26 mouse cellular contexts compared by ENCODE assay signal in genomic region chr11:22196776-22197175, GRCm38 (mm10).
DNase-seq lines count a peak whose midpoint lies in the region; ATAC-seq and TF ChIP-seq lines count a peak whose summit lies in the region.
"Had no signal": no experiment of that assay in that cellular context is flagged by ENCODE, and none has a peak within 500 bp of the region (broad histone marks: within the 10 kb centered on the region; RNA-seq: fewer than 3 reads in every experiment).

No protein-coding gene starts in this region.

- 0 out of 2 replicates have a peak, but pooled peaks cover 9% of the 10 kb centered on the region for H3K4me1 ChIP-seq in heart, postnatal 0 days (ENCODE audit: control insufficient read depth, insufficient read depth)
- H3K4me1 ChIP-seq in kidney, postnatal 0 days (replicated peaks; ENCODE audit: insufficient read depth, low read length) = peaks cover 5% of the 10 kb centered on the region; the same call in 1 of the 2 replicates
- H3K4me1 ChIP-seq in midbrain, embryonic 10.5 days = peaks cover 25% of the 10 kb centered on the region
- H3K4me1 ChIP-seq: neural tube, embryonic 12.5 days had no signal

- no peaks in the 10 kb centered on the region for H3K27me3 ChIP-seq in heart, postnatal 0 days (ENCODE audit: control insufficient read depth, insufficient read depth, low read length)
- H3K27me3 ChIP-seq in kidney, postnatal 0 days (ENCODE audit: insufficient read depth, low read length) = no peaks in the 10 kb centered on the region
- H3K27me3 ChIP-seq in midbrain, embryonic 10.5 days (ENCODE audit: low read depth, poor library complexity, severe bottlenecking) = no peaks in the 10 kb centered on the region
- H3K27me3 ChIP-seq: embryonic facial prominence, embryonic 13.5 days; limb, embryonic 12.5 days; midbrain, embryonic 12.5 days; neural tube, embryonic 12.5 days had no signal

- no peaks in the 10 kb centered on the region for H3K36me3 ChIP-seq in heart, postnatal 0 days (replicated peaks; ENCODE audit: control insufficient read depth, insufficient read depth, low read length)
- no peaks in the 10 kb centered on the region for H3K36me3 ChIP-seq in kidney, postnatal 0 days (ENCODE audit: insufficient read depth, low read length)
- H3K36me3 ChIP-seq in midbrain, embryonic 10.5 days = no peaks in the 10 kb centered on the region
- H3K36me3 ChIP-seq: embryonic facial prominence, embryonic 13.5 days; limb, embryonic 12.5 days; midbrain, embryonic 12.5 days; neural tube, embryonic 12.5 days had no signal

- H3K9ac ChIP-seq in heart, postnatal 0 days (replicated peaks; ENCODE audit: low read depth, low read length) = no peak overlapping the region
- no peak overlapping the region for H3K9ac ChIP-seq in kidney, postnatal 0 days (ENCODE audit: low read depth, low read length)
- H3K9ac ChIP-seq: embryonic facial prominence, embryonic 13.5 days; limb, embryonic 12.5 days; liver, postnatal 0 days; midbrain, embryonic 12.5 days; neural tube, embryonic 12.5 days had no signal

- no peak for DNase-seq in heart, postnatal 0 days (ENCODE audit: low spot score)
- no peak for DNase-seq in heart, adult 18-20 months
- peak; percentile 71 for DNase-seq in kidney, adult 9 months
- no peak for DNase-seq in kidney, adult 18-20 months
- peak; percentile 22 for DNase-seq in kidney, postnatal 0 days (ENCODE audit: low spot score)
- no peak for DNase-seq in midbrain, embryonic 10.5 days (ENCODE audit: low spot score)
- no peak for DNase-seq in cerebellum, adult 18-20 months
- DNase-seq: adrenal gland, postnatal 25 days; cerebellum, adult 11-12 months; cerebellum, postnatal 10 days; gastrocnemius, postnatal 25 days; layer of hippocampus, adult 9-11 months; liver, postnatal 0 days; lung, postnatal 36 days; right cerebral cortex, postnatal 4 days; thymus, adult 2 months; thymus, postnatal 36 days had no signal

- no peak for TF ChIP-seq CTCF in heart, postnatal 0 days (IDR thresholded peaks at IDR 0.05; ENCODE audit: low read depth)
- no peak for TF ChIP-seq CTCF in kidney, postnatal 0 days (IDR thresholded peaks at IDR 0.05; ENCODE audit: low read depth)

- 71% methylated on average over 4 of the region's 4 CpGs for WGBS in heart, postnatal 0 days
- 28% methylated on average over 4 of the region's 4 CpGs for WGBS in kidney, postnatal 0 days
- WGBS in midbrain, embryonic 10.5 days = 86% methylated on average over 4 of the region's 4 CpGs

- ATAC-seq in heart, postnatal 0 days (ENCODE audit: insufficient read depth, low read depth) = no peak
- ATAC-seq in kidney, postnatal 0 days (replicated peaks; ENCODE audit: low FRiP score, low read depth) = no peak
- ATAC-seq: CD4-positive, CD25-positive, alpha-beta regulatory T cell, adult 4 months; forebrain, embryonic 16.5 days; intestine, embryonic 16.5 days; liver, postnatal 0 days had no signal

- H3K4me3 ChIP-seq in heart, postnatal 0 days (ENCODE audit: low read depth, low read length) = no peak overlapping the region
- H3K4me3 ChIP-seq in kidney, postnatal 0 days (replicated peaks; ENCODE audit: low read depth, low read length) = no peak overlapping the region
- no peak overlapping the region for H3K4me3 ChIP-seq in midbrain, embryonic 10.5 days
- H3K4me3 ChIP-seq: embryonic facial prominence, embryonic 13.5 days; limb, embryonic 12.5 days; midbrain, embryonic 12.5 days; myocyte; neural tube, embryonic 12.5 days had no signal

- no peak overlapping the region for H3K4me2 ChIP-seq in heart, postnatal 0 days (ENCODE audit: low read depth, low read length)
- H3K4me2 ChIP-seq in kidney, postnatal 0 days (ENCODE audit: low read length) = no peak overlapping the region
- H3K4me2 ChIP-seq: embryonic facial prominence, embryonic 13.5 days; limb, embryonic 12.5 days; liver, embryonic 11.5 days; midbrain, embryonic 12.5 days; neural tube, embryonic 12.5 days had no signal

- no peak for TF ChIP-seq EP300 in heart, postnatal 0 days (IDR thresholded peaks at IDR 0.05; ENCODE audit: low read depth)

- peak overlapping the region; percentile 85; the same call in 1 of the 2 replicates for H3K27ac ChIP-seq in heart, postnatal 0 days (ENCODE audit: low read depth)
- no peak overlapping the region for H3K27ac ChIP-seq in kidney, postnatal 0 days
- H3K27ac ChIP-seq in midbrain, embryonic 10.5 days (replicated peaks) = no peak overlapping the region
- H3K27ac ChIP-seq: embryonic facial prominence, embryonic 13.5 days; limb, embryonic 12.5 days; midbrain, embryonic 12.5 days; neural tube, embryonic 12.5 days had no signal

- H3K9me3 ChIP-seq in heart, postnatal 0 days (replicated peaks; ENCODE audit: control insufficient read depth, low read length) = no peaks in the 10 kb centered on the region
- H3K9me3 ChIP-seq in kidney, postnatal 0 days (replicated peaks; ENCODE audit: low read length) = no peaks in the 10 kb centered on the region
- no peaks in the 10 kb centered on the region for H3K9me3 ChIP-seq in midbrain, embryonic 10.5 days (replicated peaks)
- H3K9me3 ChIP-seq: embryonic facial prominence, embryonic 13.5 days; limb, embryonic 12.5 days; midbrain, embryonic 12.5 days; neural tube, embryonic 12.5 days had no signal

Comparison
In these comparisons a context has a peak if more than half of its experiments do, and no peak if none do; other contexts are left out.
1. DNase-seq: peak in kidney, adult 9 months (single experiment) and kidney, postnatal 0 days (single experiment); none in heart, postnatal 0 days (single experiment), heart, adult 18-20 months (0 of 2), kidney, adult 18-20 months (single experiment), midbrain, embryonic 10.5 days (single experiment) and cerebellum, adult 18-20 months (0 of 2).